Mouse (Mus musculus): ENCODE results near the gene Larp6.

GRCm38 (mm10) chr9:60687891-60688324, 24.9 kb upstream of the Larp6 start, which contains the start of gene Lrrc49:
- TF ChIP-seq EP300 (IDR thresholded peaks at IDR 0.05; ENCODE audit: insufficient read depth, low read depth, low read length) (no peak), POLR2A (IDR thresholded peaks at IDR 0.05; ENCODE audit: insufficient read depth, low read length) (no peak)
